Mouse (Mus musculus) cerebellum, postnatal 10 days (tissue): ENCODE measurements around the gene Commd1.

Source experiments
- DNase-seq, 2 experiments: peaks; one replicate each; pipeline ENCODE4 v3.0.0; 2021; ENCODE audit warnings: mixed read lengths in 2 of 2

Gene Commd1

GRCm38 (mm10) chr11:22883676-22884075 lies 98.5 kb downstream of the Commd1 start:
- DNase-seq, result no peak

GRCm38 (mm10) chr11:22882926-22883325 lies 99.3 kb downstream of the Commd1 start:
- no peak for DNase-seq

GRCm38 (mm10) chr11:22880383-22881172 lies 101.6 kb downstream of the Commd1 start:
- DNase-seq, result no peak

GRCm38 (mm10) chr11:22879645-22880044 lies 102.5 kb downstream of the Commd1 start:
- no peak for DNase-seq

DNA sequence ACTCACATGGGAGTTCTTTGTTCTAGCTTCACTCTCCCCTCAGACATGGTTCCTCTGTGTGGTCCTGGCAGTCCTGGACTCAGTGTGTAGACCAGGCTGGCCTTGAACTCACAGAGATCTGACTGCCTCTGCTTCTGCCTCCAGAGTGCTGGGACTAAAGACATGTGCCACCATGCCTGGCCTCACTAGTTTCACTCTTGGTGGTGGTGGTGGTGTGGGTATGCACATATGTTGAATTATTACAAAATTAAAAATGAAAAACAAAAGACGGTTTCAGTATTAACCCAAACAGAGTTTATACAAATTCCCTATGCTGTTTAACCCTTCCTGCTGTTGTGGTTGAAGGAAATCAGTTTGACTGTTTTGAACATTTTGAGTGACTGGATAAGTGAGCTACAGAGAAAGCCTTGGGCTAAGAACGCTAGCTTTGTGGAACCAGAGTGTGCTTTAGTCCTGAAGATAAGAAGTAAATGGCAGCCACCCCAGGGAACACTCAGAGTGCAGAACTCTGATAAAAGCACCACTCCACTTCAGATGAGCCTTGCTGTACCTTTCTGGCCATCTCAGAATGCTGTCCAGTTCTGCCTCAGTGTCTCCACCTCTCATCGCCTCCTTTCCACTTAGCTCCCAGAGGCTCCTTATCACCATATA lies 105.4 kb downstream of the Commd1 start:
- no peak for DNase-seq

- no peak for DNase-seq
Measured at GRCm38 (mm10) chr11:22875279-22875678, 106.9 kb downstream of the Commd1 start.

- no peak for DNase-seq
Measured at GRCm38 (mm10) chr11:22874747-22875146, 107.4 kb downstream of the Commd1 start.

- peak; percentile 53 to 66 for DNase-seq
Measured at GRCm38 (mm10) chr11:22873383-22873782, 108.8 kb downstream of the Commd1 start.

GRCm38 (mm10) chr11:22872307-22872680 lies 109.9 kb downstream of the Commd1 start:
- no peak for DNase-seq

DNA sequence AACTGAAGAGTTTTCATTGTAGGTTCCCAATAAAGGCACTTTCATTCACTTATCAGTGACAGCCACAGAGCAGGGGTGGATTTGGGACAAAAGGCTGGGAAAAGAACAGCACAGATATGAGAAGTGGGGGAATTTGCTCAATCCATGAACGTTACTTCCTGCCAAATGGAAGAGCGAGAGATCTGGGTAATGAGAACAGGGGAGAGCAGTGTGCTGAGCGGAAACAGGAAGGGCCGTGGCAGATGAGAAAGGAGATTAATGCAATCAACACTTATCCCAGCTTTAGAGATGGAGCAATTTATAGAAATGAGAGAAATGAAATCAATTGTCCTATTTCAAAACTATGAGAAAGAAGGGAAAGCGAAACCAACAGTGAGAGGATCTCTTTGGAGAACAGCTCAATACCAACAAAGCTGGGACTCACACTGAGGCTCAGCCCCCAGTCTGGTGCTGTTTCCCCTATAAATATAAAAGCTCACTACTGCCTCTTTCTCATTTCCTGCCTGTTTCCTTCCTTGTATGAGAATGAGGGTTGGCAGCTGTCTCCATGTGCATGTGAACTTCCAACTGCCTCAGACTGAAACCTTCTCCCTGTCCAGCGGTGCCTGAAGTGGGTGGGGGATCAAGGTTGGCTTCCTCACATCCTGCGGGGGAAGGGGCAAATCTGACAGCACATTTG lies 110.4 kb downstream of the Commd1 start:
- no peak for DNase-seq

GRCm38 (mm10) chr11:22868582-22868981 lies 113.6 kb downstream of the Commd1 start:
- no peak for DNase-seq

- DNase-seq, result no peak
Measured at GRCm38 (mm10) chr11:22867691-22868090, 114.5 kb downstream of the Commd1 start.

GRCm38 (mm10) chr11:22865635-22866246 lies 116.4 kb downstream of the Commd1 start:
- no peak for DNase-seq

DNA sequence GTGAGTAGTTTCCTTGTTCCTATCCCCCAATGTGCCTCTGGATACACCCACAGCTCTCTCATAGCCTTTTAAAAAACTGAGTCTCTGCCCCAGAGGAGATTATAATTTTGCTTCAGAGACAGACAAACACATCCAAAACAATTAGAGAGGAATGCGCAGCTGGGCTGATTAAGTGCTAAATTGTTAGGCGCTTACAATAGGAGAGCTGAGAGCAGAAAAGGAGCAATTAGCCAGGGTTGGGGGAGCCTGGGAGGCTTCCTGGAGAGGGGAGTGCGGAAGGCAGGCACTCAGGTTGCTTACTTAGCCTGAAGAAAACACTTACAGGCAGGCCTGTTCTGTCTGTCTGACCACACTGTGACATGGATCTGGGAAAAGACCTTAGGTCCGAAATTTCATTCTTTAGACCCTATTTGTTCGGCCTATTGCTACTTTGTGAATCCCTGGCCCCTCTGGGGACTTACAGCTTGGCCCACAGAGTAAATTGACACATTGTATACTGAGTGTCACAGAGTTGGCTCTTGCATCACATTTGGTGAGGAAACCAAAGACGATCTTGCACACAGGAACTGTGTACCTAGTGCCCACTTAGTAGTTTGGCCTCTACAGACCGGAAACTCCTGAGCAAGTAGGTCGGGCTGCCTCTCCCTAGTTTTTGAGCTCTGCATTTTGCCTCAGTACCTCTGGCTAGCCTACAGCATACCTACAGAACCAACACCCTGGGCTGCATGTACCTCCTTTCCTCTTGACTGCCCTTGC lies 117.7 kb downstream of the Commd1 start:
- DNase-seq, result no peak

DNA sequence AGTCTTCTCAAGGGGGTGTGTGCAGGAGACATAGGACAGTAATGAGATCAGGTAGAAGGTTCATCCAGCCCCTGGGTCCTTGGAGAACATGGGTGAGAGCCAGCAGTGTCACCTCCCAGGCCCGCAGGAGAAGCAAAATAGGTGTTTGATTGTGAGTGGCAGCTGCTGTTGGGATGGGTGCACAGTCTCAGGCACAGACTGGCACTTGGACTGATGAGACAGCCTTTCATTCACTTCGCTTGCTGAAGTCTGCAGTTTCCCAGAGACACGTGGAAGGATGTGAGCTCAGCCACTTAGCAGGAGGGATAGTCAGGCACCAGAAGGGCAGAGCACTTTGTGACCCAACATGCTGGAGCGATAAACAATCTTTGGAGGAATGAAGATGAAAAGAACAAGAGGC lies 118.6 kb downstream of the Commd1 start:
- DNase-seq, result no peak

DNA sequence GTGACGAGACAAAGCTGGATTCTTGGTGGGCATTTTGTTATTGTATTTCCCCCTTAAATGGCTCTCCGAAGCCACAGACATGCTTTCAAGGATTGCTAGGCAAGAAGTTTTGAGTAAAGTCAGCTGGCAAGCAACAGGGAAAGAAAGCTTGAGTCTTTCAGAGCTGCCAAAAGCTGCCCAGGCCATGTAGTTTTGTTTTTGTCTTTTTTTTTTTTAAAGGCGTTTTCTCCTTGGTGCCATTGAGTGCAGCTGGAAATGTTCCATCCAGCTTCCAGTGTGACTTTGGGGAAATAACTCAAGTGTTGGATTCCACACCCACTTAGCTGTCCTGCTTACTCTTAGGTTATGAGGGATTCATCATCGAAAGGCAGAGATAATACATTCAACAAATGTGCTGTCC lies 120.9 kb downstream of the Commd1 start:
- no peak for DNase-seq

GRCm38 (mm10) chr11:22860335-22861227 lies 121.6 kb downstream of the Commd1 start, which contains the start of gene B3gnt2:
B3gnt2 (minus strand) TSS chr11:22860961.
- no peak for DNase-seq

DNA sequence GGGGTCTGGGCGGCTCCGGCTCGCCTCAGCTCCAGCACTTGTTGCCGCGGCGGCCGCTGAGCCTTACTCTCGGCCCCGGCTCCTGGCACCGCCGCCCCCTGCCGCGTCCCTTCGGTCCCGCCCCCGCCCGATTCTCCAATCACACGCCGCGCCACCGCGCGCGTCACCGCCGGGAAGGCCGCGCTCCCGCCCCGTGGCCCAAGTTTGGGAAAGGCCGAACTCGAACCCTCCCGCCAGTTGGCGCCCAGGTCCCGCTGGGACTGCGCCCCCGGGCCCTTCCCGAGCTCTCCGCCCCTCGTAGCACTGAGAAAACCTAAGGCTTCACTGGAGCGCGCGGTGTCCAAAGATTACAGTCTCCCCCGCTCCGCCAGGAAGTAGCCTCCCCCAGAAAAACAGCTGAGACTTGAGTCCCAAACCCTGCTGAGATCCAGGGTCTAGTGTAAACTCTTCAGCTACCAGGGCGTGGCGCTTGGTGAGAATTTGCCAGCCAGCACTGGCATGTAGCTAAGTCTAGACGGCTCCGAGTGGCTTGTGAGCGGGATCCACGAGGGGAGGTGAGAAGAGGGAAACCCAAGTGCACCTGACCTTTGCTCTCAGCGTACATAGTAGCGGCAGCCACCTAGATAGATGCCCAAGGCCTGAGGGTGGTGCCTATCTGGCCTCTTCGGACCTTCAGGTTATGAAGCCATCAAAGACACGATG lies 122.4 kb downstream of the Commd1 start:
- peak; percentile 79 to 88 for DNase-seq

- peak in 1 of 2 experiments; percentile 38 for DNase-seq
Measured at GRCm38 (mm10) chr11:22859301-22859632, 122.9 kb downstream of the Commd1 start.

GRCm38 (mm10) chr11:22858441-22859300 lies 123.5 kb downstream of the Commd1 start:
- DNase-seq, result no peak
